Mouse (Mus musculus): ENCODE results near the gene Tmc5. TPM values are rescaled to one million over a fixed set of nuclear protein-coding genes. Genes with fewer than 3 reads are reported as not detected.

Gene Tmc5
- polyA plus RNA-seq, 1 experiment, result 74.2 TPM

- Histone ChIP-seq H3K27me3 (ENCODE audit: control insufficient read depth, insufficient read depth, low read length) (no peaks in the 10 kb centered on the region), H3K36me3 (ENCODE audit: control insufficient read depth, insufficient read depth, low read length) (no peaks in the 10 kb centered on the region), H3K4me1 (ENCODE audit: control insufficient read depth, insufficient read depth, low read length) (peaks cover 7% of the 10 kb centered on the region), H3K4me3 (ENCODE audit: control insufficient read depth, low read depth, low read length) (no peak overlapping the region), H3K27ac (ENCODE audit: control insufficient read depth, insufficient read depth, low read depth, low read length) (no peak overlapping the region)
- no peak for TF ChIP-seq CTCF (IDR thresholded peaks at IDR 0.05; ENCODE audit: control insufficient read depth, insufficient read depth, insufficient replicate concordance, low read depth, low read length)
- TF ChIP-seq POLR2A (IDR thresholded peaks at IDR 0.05; ENCODE audit: control insufficient read depth, low read depth, low read length), result no peak
Measured at GRCm38 (mm10) chr7:118579938-118580337, 17.2 kb upstream of the Tmc5 start.

GRCm38 (mm10) chr7:118583821-118584220, 13.3 kb upstream of the Tmc5 start:
- Histone ChIP-seq H3K27me3 (ENCODE audit: control insufficient read depth, insufficient read depth, low read length) (no peaks in the 10 kb centered on the region), H3K4me1 (ENCODE audit: control insufficient read depth, insufficient read depth, low read length) (peaks cover 7% of the 10 kb centered on the region), H3K27ac (ENCODE audit: control insufficient read depth, insufficient read depth, low read depth, low read length) (peak overlapping the region; percentile 84), H3K36me3 (ENCODE audit: control insufficient read depth, insufficient read depth, low read length) (no peaks in the 10 kb centered on the region), H3K4me3 (ENCODE audit: control insufficient read depth, low read depth, low read length) (peak overlapping the region; percentile 98)
- TF ChIP-seq CTCF (IDR thresholded peaks at IDR 0.05; ENCODE audit: control insufficient read depth, insufficient read depth, insufficient replicate concordance, low read depth, low read length), result no peak
- TF ChIP-seq POLR2A (IDR thresholded peaks at IDR 0.05; ENCODE audit: control insufficient read depth, low read depth, low read length), result no peak

GRCm38 (mm10) chr7:118584257-118584907, 12.7 kb upstream of the Tmc5 start, which contains the start of gene Tmc7:
TSS of gene Tmc7 (minus strand) at chr7:118584736.
- Histone ChIP-seq H3K4me1 (ENCODE audit: control insufficient read depth, insufficient read depth, low read length) (peaks cover 7% of the 10 kb centered on the region), H3K4me3 (ENCODE audit: control insufficient read depth, low read depth, low read length) (peak within 1 kb of the TSS; percentile 98), H3K36me3 (ENCODE audit: control insufficient read depth, insufficient read depth, low read length) (no peaks in the 10 kb centered on the region), H3K27ac (ENCODE audit: control insufficient read depth, insufficient read depth, low read depth, low read length) (peak within 1 kb of the TSS; percentile 84), H3K27me3 (ENCODE audit: control insufficient read depth, insufficient read depth, low read length) (no peaks in the 10 kb centered on the region)
- TF ChIP-seq CTCF (IDR thresholded peaks at IDR 0.05; ENCODE audit: control insufficient read depth, insufficient read depth, insufficient replicate concordance, low read depth, low read length) (no peak), POLR2A (IDR thresholded peaks at IDR 0.05; ENCODE audit: control insufficient read depth, low read depth, low read length) (peak; percentile 74)

- Histone ChIP-seq H3K36me3 (ENCODE audit: control insufficient read depth, insufficient read depth, low read length) (no peaks in the 10 kb centered on the region), H3K4me3 (ENCODE audit: control insufficient read depth, low read depth, low read length) (peak overlapping the region; percentile 98), H3K27ac (ENCODE audit: control insufficient read depth, insufficient read depth, low read depth, low read length) (peak overlapping the region; percentile 40), H3K27me3 (ENCODE audit: control insufficient read depth, insufficient read depth, low read length) (no peaks in the 10 kb centered on the region), H3K4me1 (ENCODE audit: control insufficient read depth, insufficient read depth, low read length) (peaks cover 7% of the 10 kb centered on the region)
- no peak for TF ChIP-seq CTCF (IDR thresholded peaks at IDR 0.05; ENCODE audit: control insufficient read depth, insufficient read depth, insufficient replicate concordance, low read depth, low read length)
- TF ChIP-seq POLR2A (IDR thresholded peaks at IDR 0.05; ENCODE audit: control insufficient read depth, low read depth, low read length), result no peak
Measured at GRCm38 (mm10) chr7:118584926-118585325, 12.2 kb upstream of the Tmc5 start.

- Histone ChIP-seq H3K4me1 (ENCODE audit: control insufficient read depth, insufficient read depth, low read length) (peaks cover 7% of the 10 kb centered on the region), H3K27me3 (ENCODE audit: control insufficient read depth, insufficient read depth, low read length) (no peaks in the 10 kb centered on the region), H3K36me3 (ENCODE audit: control insufficient read depth, insufficient read depth, low read length) (no peaks in the 10 kb centered on the region), H3K27ac (ENCODE audit: control insufficient read depth, insufficient read depth, low read depth, low read length) (no peak overlapping the region), H3K4me3 (ENCODE audit: control insufficient read depth, low read depth, low read length) (peak overlapping the region; percentile 98)
- TF ChIP-seq POLR2A (IDR thresholded peaks at IDR 0.05; ENCODE audit: control insufficient read depth, low read depth, low read length) (no peak), CTCF (IDR thresholded peaks at IDR 0.05; ENCODE audit: control insufficient read depth, insufficient read depth, insufficient replicate concordance, low read depth, low read length) (no peak)
Measured at GRCm38 (mm10) chr7:118585856-118586255, 11.2 kb upstream of the Tmc5 start.

- TF ChIP-seq CTCF (IDR thresholded peaks at IDR 0.05; ENCODE audit: control insufficient read depth, insufficient read depth, insufficient replicate concordance, low read depth, low read length), result no peak
- TF ChIP-seq POLR2A (IDR thresholded peaks at IDR 0.05; ENCODE audit: control insufficient read depth, low read depth, low read length), result no peak
- Histone ChIP-seq H3K27ac (ENCODE audit: control insufficient read depth, insufficient read depth, low read depth, low read length) (no peak overlapping the region), H3K4me1 (ENCODE audit: control insufficient read depth, insufficient read depth, low read length) (peaks cover 3% of the 10 kb centered on the region), H3K27me3 (ENCODE audit: control insufficient read depth, insufficient read depth, low read length) (no peaks in the 10 kb centered on the region), H3K4me3 (ENCODE audit: control insufficient read depth, low read depth, low read length) (no peak overlapping the region), H3K36me3 (ENCODE audit: control insufficient read depth, insufficient read depth, low read length) (no peaks in the 10 kb centered on the region)
Measured at GRCm38 (mm10) chr7:118590726-118591305, 6.3 kb upstream of the Tmc5 start.

GRCm38 (mm10) chr7:118592146-118592545, 5.0 kb upstream of the Tmc5 start:
- no peak for TF ChIP-seq CTCF (IDR thresholded peaks at IDR 0.05; ENCODE audit: control insufficient read depth, insufficient read depth, insufficient replicate concordance, low read depth, low read length)
- no peak for TF ChIP-seq POLR2A (IDR thresholded peaks at IDR 0.05; ENCODE audit: control insufficient read depth, low read depth, low read length)
- H3K4me3 ChIP-seq (ENCODE audit: control insufficient read depth, low read depth, low read length), result no peak overlapping the region
- H3K4me1 ChIP-seq (ENCODE audit: control insufficient read depth, insufficient read depth, low read length), result peaks cover 3% of the 10 kb centered on the region
- no peaks in the 10 kb centered on the region for H3K27me3 ChIP-seq (ENCODE audit: control insufficient read depth, insufficient read depth, low read length)
- H3K36me3 ChIP-seq (ENCODE audit: control insufficient read depth, insufficient read depth, low read length), result no peaks in the 10 kb centered on the region
- no peak overlapping the region for H3K27ac ChIP-seq (ENCODE audit: control insufficient read depth, insufficient read depth, low read depth, low read length)
